ENCODE assay signal across 7 mouse cellular contexts in the genomic region with DNA sequence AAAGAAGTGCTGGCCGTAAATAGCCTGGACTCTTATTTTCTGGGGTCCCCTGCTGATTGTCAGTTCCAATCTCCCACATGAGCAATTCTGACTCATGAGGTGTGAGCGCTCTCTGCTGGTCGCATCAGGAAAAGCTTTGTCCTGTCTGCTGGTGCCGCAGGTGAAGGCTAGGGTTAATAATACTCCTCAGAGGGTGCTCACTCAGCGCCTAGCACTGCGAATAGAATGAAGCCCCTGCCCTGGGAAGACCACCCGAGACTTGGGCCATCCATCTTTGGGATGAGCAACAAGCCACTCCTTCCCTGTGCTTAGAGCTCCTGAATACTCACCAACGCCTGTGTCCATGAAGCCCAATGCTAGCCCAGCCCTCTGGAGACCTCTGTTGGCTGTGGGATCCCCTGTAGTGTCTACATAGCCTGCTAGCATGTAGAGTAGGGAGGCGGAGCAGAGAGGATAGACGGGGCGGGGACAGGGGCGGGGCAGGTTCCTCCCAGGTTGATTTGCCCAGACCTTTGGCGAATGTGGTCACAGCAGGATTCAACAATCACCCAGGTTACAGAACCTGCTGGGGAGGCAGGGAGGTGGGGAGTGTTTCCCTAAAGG. TPM values are rescaled to one million over a fixed set of nuclear protein-coding genes. Genes with fewer than 3 reads are reported as not detected.
DNase-seq lines count a peak whose midpoint lies in the region; TF ChIP-seq lines count a peak whose summit lies in the region.

No protein-coding gene starts in this region.

- intact Hi-C loops in heart, postnatal 14 days (cut with DNase I) = loop anchor here (1.0 to 10.0 kb wide), 2 partner anchors 27 to 213 kb away; no protein-coding TSS in a partner anchor

- peak; percentile 83 to 98 (median 94) for TF ChIP-seq CTCF in MEL (IDR thresholded peaks at IDR 0.05 in 2 of 3, conservative IDR thresholded peaks at IDR 0.05 in 1 of 3; ENCODE audit: control insufficient read depth in 1 of 3, insufficient read depth in 1 of 3, low read depth in 2 of 3, low read length in 3 of 3, poor library complexity in 1 of 3, severe bottlenecking in 1 of 3)
- TF ChIP-seq CTCF in brain, embryonic 14.5 days (IDR thresholded peaks at IDR 0.05; ENCODE audit: borderline replicate concordance, extremely low read depth, insufficient read depth, insufficient read length) = peak; percentile 90
- peak; percentile 88 for TF ChIP-seq CTCF in layer of hippocampus, adult 2 months (conservative IDR thresholded peaks at IDR 0.05)

- no peak for TF ChIP-seq POLR2A in MEL (IDR thresholded peaks at IDR 0.05; ENCODE audit: control insufficient read depth in 1 of 2, insufficient read depth in 1 of 2, low read depth in 1 of 2, low read length in 2 of 2, poor library complexity in 1 of 2)
- TF ChIP-seq POLR2A in brain, embryonic 14.5 days (IDR thresholded peaks at IDR 0.05; ENCODE audit: borderline replicate concordance, extremely low read depth, insufficient read depth, insufficient read length, poor library complexity, severe bottlenecking) = no peak

- no peaks in the 10 kb centered on the region for H3K79me2 ChIP-seq in MEL (ENCODE audit: control insufficient read depth, insufficient read depth, low read length, poor library complexity)

- no peaks in the 10 kb centered on the region for H3K27me3 ChIP-seq in MEL (ENCODE audit: control insufficient read depth in 1 of 2, insufficient read depth in 2 of 2, low read length in 2 of 2)
- no peaks in the 10 kb centered on the region for H3K27me3 ChIP-seq in erythroblast, embryonic 14.5 days (ENCODE audit: control insufficient read depth)

- H3K36me3 ChIP-seq in MEL (ENCODE audit: control insufficient read depth in 1 of 2, insufficient read depth in 2 of 2, low read length in 2 of 2) = no peaks in the 10 kb centered on the region
- H3K36me3 ChIP-seq in erythroblast, embryonic 14.5 days (ENCODE audit: control insufficient read depth) = peaks cover 31% of the 10 kb centered on the region

- no peak overlapping the region; a peak in 1 of 4 replicates for H3K4me3 ChIP-seq in MEL (ENCODE audit: control insufficient read depth in 1 of 2, insufficient read depth in 1 of 2, low read depth in 2 of 2, low read length in 2 of 2)
- H3K4me3 ChIP-seq in erythroblast, embryonic 14.5 days (replicated peaks) = peak overlapping the region; percentile 51
- H3K4me3 ChIP-seq in layer of hippocampus, adult 2 months = no peak overlapping the region

- DNase-seq in MEL (ENCODE audit: low read depth, low spot score) = peak; percentile 88
- peak; percentile 80 for DNase-seq in brain, embryonic 14.5 days (ENCODE audit: low read depth)
- DNase-seq in heart, postnatal 14 days = peak; percentile 74 to 87
- DNase-seq in layer of hippocampus, adult 2 months (ENCODE audit: low spot score in 2 of 2) = peak; percentile 67 to 78
- peak; percentile 81 for DNase-seq in lung, postnatal 25 days (ENCODE audit: low spot score)
- DNase-seq in right cerebral cortex, postnatal 14 days = peak; percentile 79

- TF ChIP-seq RAD21 in MEL (IDR thresholded peaks at IDR 0.05; ENCODE audit: low read depth, low read length) = peak; percentile 99

- no peaks in the 10 kb centered on the region for H3K9me3 ChIP-seq in MEL (replicated peaks; ENCODE audit: insufficient read depth, low read length)
- H3K9me3 ChIP-seq in erythroblast, embryonic 14.5 days (ENCODE audit: control insufficient read depth, low read length) = peaks cover 10% of the 10 kb centered on the region

- H3K4me1 ChIP-seq in MEL (ENCODE audit: control insufficient read depth in 1 of 2, insufficient read depth in 2 of 2, low read length in 2 of 2) = no peaks in the 10 kb centered on the region
- peaks cover 25% of the 10 kb centered on the region for H3K4me1 ChIP-seq in erythroblast, embryonic 14.5 days (ENCODE audit: control insufficient read depth)

- no peak for TF ChIP-seq EP300 in MEL (IDR thresholded peaks at IDR 0.05; ENCODE audit: low read depth in 1 of 2, low read length in 2 of 2)

- H3K9ac ChIP-seq in MEL (ENCODE audit: control insufficient read depth, low read depth, low read length, poor library complexity, severe bottlenecking) = 0 out of 2 replicates have a peak overlapping the region, but pooled peaks have one; percentile 1

- no peak overlapping the region for H3K27ac ChIP-seq in MEL (ENCODE audit: control insufficient read depth, low read depth, low read length)
- no peak overlapping the region; the same call in 1 of the 2 replicates for H3K27ac ChIP-seq in layer of hippocampus, adult 2 months

TF ChIP-seq in MEL, 35 proteins besides CTCF, POLR2A, EP300 and RAD21:
- TF ChIP-seq ELF1 (IDR thresholded peaks at IDR 0.05; ENCODE audit: low read depth, low read length) (peak; percentile 36; the same call in 1 of the 2 replicates), ZC3H11A (IDR thresholded peaks at IDR 0.05; ENCODE audit: low read depth, low read length) (peak; percentile 90), MAZ (IDR thresholded peaks at IDR 0.05; ENCODE audit: low read depth, low read length) (peak; percentile 42; the same call in 1 of the 2 replicates), MYC (IDR thresholded peaks at IDR 0.05; ENCODE audit: low read depth, low read length) (peak; percentile 69), SIN3A (IDR thresholded peaks at IDR 0.05; ENCODE audit: low read length) (peak; percentile 71), ZNF384 (IDR thresholded peaks at IDR 0.05; ENCODE audit: low read depth, low read length) (peak; percentile 49; the same call in 1 of the 2 replicates), USF1 (IDR thresholded peaks at IDR 0.05; ENCODE audit: low read depth, low read length) (no peak), GABPA (IDR thresholded peaks at IDR 0.05; ENCODE audit: low read depth, low read length) (no peak), E2F4 (IDR thresholded peaks at IDR 0.05; ENCODE audit: borderline replicate concordance, low read depth, low read length) (no peak), MXI1 (IDR thresholded peaks at IDR 0.05; ENCODE audit: low read depth, low read length) (peak; percentile 42; the same call in 1 of the 2 replicates), SMC3 (IDR thresholded peaks at IDR 0.05; ENCODE audit: low read depth, low read length) (peak; percentile 90)
TF ChIP-seq in MEL: peak in this region for 8.

RNA-seq across cellular contexts. Expression of gene Mnt, which starts 17.3 kb away (rescaled TPM):
- total RNA-seq in MEL (2012; rRNA removed) = 5.8 and 7.7 TPM in 2 replicates
- polyA plus RNA-seq in MEL (2012; ENCODE audit: insufficient read depth in 1 of 2, insufficient read length in 2 of 2, low read depth in 1 of 2, low replicate concordance in 2 of 2, missing spikeins in 1 of 2) = 10 to 100 TPM in 1 of 2 experiments, not detected in 1; 37.3 TPM
- 21.5 and 33.4 TPM in 2 replicates for polyA plus RNA-seq in brain, embryonic 14.5 days (2012; rRNA removed)
- 3.4 and 3.7 TPM in 2 replicates for polyA plus RNA-seq in erythroblast, embryonic 14.5 days (2012)
- total RNA-seq in heart, postnatal 14 days (2021) = 10 to 100 TPM; 10.5 to 11.6 TPM
- 10 to 100 TPM; 31.3 to 32.8 TPM for total RNA-seq in layer of hippocampus, adult 2 months (2021)

RNA-seq across cellular contexts. Expression of gene Sgsm2, which starts 48.8 kb away (rescaled TPM):
- total RNA-seq in MEL (2012; rRNA removed) = 7.2 and 8.0 TPM in 2 replicates
- polyA plus RNA-seq in MEL (2012; ENCODE audit: insufficient read depth in 1 of 2, insufficient read length in 2 of 2, low read depth in 1 of 2, low replicate concordance in 2 of 2, missing spikeins in 1 of 2) = 10 to 100 TPM in 1 of 2 experiments, not detected in 1; 15.1 TPM
- 52.4 and 63.2 TPM in 2 replicates for polyA plus RNA-seq in brain, embryonic 14.5 days (2012; rRNA removed)
- polyA plus RNA-seq in erythroblast, embryonic 14.5 days (2012) = 0.17 and 0.18 TPM in 2 replicates
- 1 to 10 TPM; 7.0 to 7.3 TPM for total RNA-seq in heart, postnatal 14 days (2021)
- 10 to 100 TPM; 91.7 to 99.3 TPM for total RNA-seq in layer of hippocampus, adult 2 months (2021)

RNA-seq across cellular contexts. Expression of gene Tsr1, which starts 49.9 kb away (rescaled TPM):
- 165 and 178 TPM in 2 replicates for total RNA-seq in MEL (2012; rRNA removed)
- 100 to 1,000 TPM; 123 to 129 TPM for polyA plus RNA-seq in MEL (2012; ENCODE audit: insufficient read depth in 1 of 2, insufficient read length in 2 of 2, low read depth in 1 of 2, low replicate concordance in 2 of 2, missing spikeins in 1 of 2)
- polyA plus RNA-seq in brain, embryonic 14.5 days (2012; rRNA removed) = 20.5 and 25.0 TPM in 2 replicates
- polyA plus RNA-seq in erythroblast, embryonic 14.5 days (2012) = 0.09 and 0.24 TPM in 2 replicates
- 10 to 100 TPM; 13.5 to 14.2 TPM for total RNA-seq in heart, postnatal 14 days (2021)
- total RNA-seq in layer of hippocampus, adult 2 months (2021) = 10 to 100 TPM; 32.0 to 36.8 TPM

Comparison
In these comparisons a context has a peak if more than half of its experiments do, and no peak if none do; other contexts are left out.
1. RNA of gene Sgsm2, which starts 48.8 kb away (total RNA-seq): 91.7 to 99.3 TPM in layer of hippocampus, adult 2 months; 7.0 to 7.3 TPM in heart, postnatal 14 days and 7.2 to 8.0 TPM in MEL; every median in the first group is over 10 times any median in the second.
2. Peak in every context shown above with its lines, with median percentiles within 50 percentile points of each other: DNase-seq and CTCF ChIP-seq.